Mouse (Mus musculus) midbrain, postnatal 0 days (tissue): ENCODE data around the gene Tmem242. TPM values are rescaled to one million over a fixed set of nuclear protein-coding genes. Genes with fewer than 3 reads are reported as not detected.

Experiments used
- ATAC-seq: fragments of 200-750 bp; cut with Nextera tagmentation; 2 replicates; pipeline ENCODE4 v1.8.0; 2017; ENCODE audit warnings: moderate number of reproducible peaks, mild to moderate bottlenecking, moderate TSS enrichment, moderate library complexity; ENCODE audit not compliant: low FRiP score
- DNase-seq: peaks from one replicate; pipeline ENCODE4 v3.0.0-alpha.2; 2015; ENCODE audit warnings: low spot score
- H3K27ac ChIP-seq: fragments of 300-500 bp; sonication (generic); 2 replicates; pipeline ENCODE4 v1.5.1; 2014; ENCODE audit warnings: low read depth, mild to moderate bottlenecking, low read length, mixed read lengths
- H3K27me3 ChIP-seq: fragments of 300-500 bp; sonication (generic); 2 replicates; pipeline ENCODE4 v1.6.1; 2014; ENCODE audit warnings: low read length, control low read depth, mixed read lengths; ENCODE audit not compliant: insufficient read depth
- H3K36me3 ChIP-seq: fragments of 300-500 bp; sonication (generic); 2 replicates; pipeline ENCODE4 v1.6.1; 2014; ENCODE audit warnings: low read length, control low read depth, mixed read lengths; ENCODE audit not compliant: insufficient read depth
- H3K4me1 ChIP-seq: fragments of 300-500 bp; sonication (generic); 2 replicates; pipeline ENCODE4 v1.6.1; 2014; ENCODE audit warnings: mild to moderate bottlenecking, control low read depth, antibody characterized with exemption, low read length, mixed read lengths; ENCODE audit not compliant: insufficient read depth
- H3K4me2 ChIP-seq: fragments of 300-500 bp; sonication (generic); 2 replicates; pipeline ENCODE4 v1.6.1; 2014; ENCODE audit warnings: low read depth, mild to moderate bottlenecking, low read length, mixed read lengths; ENCODE audit not compliant: poor library complexity, severe bottlenecking
- H3K4me3 ChIP-seq: fragments of 300-500 bp; sonication (generic); 2 replicates; pipeline ENCODE4 v1.5.1; 2014; ENCODE audit warnings: low read depth, mild to moderate bottlenecking, low read length, moderate library complexity
- H3K9ac ChIP-seq: fragments of 300-500 bp; sonication (generic); replicated peaks from 2 replicates; pipeline ENCODE4 v1.6.1; 2014; ENCODE audit warnings: mild to moderate bottlenecking, low read length, moderate library complexity, mixed read lengths; ENCODE audit not compliant: poor library complexity, severe bottlenecking
- H3K9me3 ChIP-seq: fragments of 300-500 bp; sonication (generic); 2 replicates; pipeline ENCODE4 v1.6.1; 2016; ENCODE audit warnings: low read length, control low read depth
- CTCF ChIP-seq: IDR thresholded peaks from 2 replicates; pipeline ENCODE4 v1.5.1; 2016; ENCODE audit warnings: antibody characterized with exemption, mild to moderate bottlenecking
- WGBS: fragments of 180-500 bp; shearing (Covaris S2); extraction: QIAGEN DNeasy Blood & Tissue Kit; methylation state at CpG from one replicate; pipeline ENCODE4 v1.1.7; 2014; 5-methylcytosine and 5-hydroxymethylcytosine counted together
- polyA plus RNA-seq: library from polyadenylated mRNA; unstranded; fragments of >200 nt; fragmentation: Nextera tagmentation; extraction: Ambion mirVana; gene quantifications from 2 replicates; pipeline ENCODE4 v1.2.1, GENCODE M21; 2015
- total RNA-seq: library from RNA; depleted of rRNA; stranded (reverse); fragments of >200 nt; gene quantifications from 2 replicates; pipeline ENCODE4 v1.2.3, GENCODE M21; 2014

The Tmem242 gene
- total and polyA plus RNA-seq, 2 experiments from 2014 or later: 61.4 to 129 TPM

GRCm38 (mm10) chr17:5472268-5472667 is 32.2 kb upstream of the Tmem242 start:
- no peaks in the 10 kb centered on the region for H3K27me3 ChIP-seq
- 47% methylated on average over 3 of the region's 3 CpGs for whole genome bisulfite sequencing
- H3K9me3 ChIP-seq: no peaks in the 10 kb centered on the region
- DNase-seq (no peak), ATAC-seq (no peak)
- TF ChIP-seq CTCF: no peak
- H3K27ac ChIP-seq: no peak overlapping the region
- H3K4me3 ChIP-seq: no peak overlapping the region
- H3K9ac ChIP-seq: no peak overlapping the region
- H3K4me1 ChIP-seq: no peaks in the 10 kb centered on the region
- H3K36me3 ChIP-seq: no peaks in the 10 kb centered on the region
- H3K4me2 ChIP-seq: no peak overlapping the region

- H3K9me3 ChIP-seq: no peaks in the 10 kb centered on the region
- no peak for ATAC-seq
Measured at GRCm38 (mm10) chr17:5467177-5467576, 27.1 kb upstream of the Tmem242 start.

GRCm38 (mm10) chr17:5466736-5467135 is 26.7 kb upstream of the Tmem242 start:
- 76% methylated on average over 8 of the region's 8 CpGs for WGBS
- TF ChIP-seq CTCF: no peak
- Histone ChIP-seq H3K4me3 (no peak overlapping the region), H3K9me3 (no peaks in the 10 kb centered on the region), H3K36me3 (no peaks in the 10 kb centered on the region), H3K27me3 (no peaks in the 10 kb centered on the region), H3K4me2 (no peak overlapping the region), H3K4me1 (no peaks in the 10 kb centered on the region), H3K9ac (no peak overlapping the region), H3K27ac (no peak overlapping the region)
- no peak for DNase-seq
- ATAC-seq: no peak

More at GRCm38 (mm10) chr17:5467177-5467576, 27.1 kb upstream of the Tmem242 start:
- no peak overlapping the region for H3K27ac ChIP-seq
- peak; percentile 4 for DNase-seq
- H3K9ac ChIP-seq: no peak overlapping the region
- 50% methylated on average over 4 of the region's 4 CpGs for WGBS
- no peaks in the 10 kb centered on the region for H3K36me3 ChIP-seq
- H3K27me3 ChIP-seq: no peaks in the 10 kb centered on the region
- H3K4me1 ChIP-seq: no peaks in the 10 kb centered on the region
- no peak overlapping the region for H3K4me2 ChIP-seq
- peak; percentile 19; the same call in 1 of the 2 replicates for TF ChIP-seq CTCF
- H3K4me3 ChIP-seq: no peak overlapping the region

GRCm38 (mm10) chr17:5463912-5464311 is 23.9 kb upstream of the Tmem242 start:
- no peak for ATAC-seq
- Histone ChIP-seq H3K4me2 (no peak overlapping the region), H3K4me1 (no peaks in the 10 kb centered on the region), H3K27ac (no peak overlapping the region), H3K9me3 (no peaks in the 10 kb centered on the region), H3K27me3 (no peaks in the 10 kb centered on the region), H3K9ac (no peak overlapping the region), H3K4me3 (no peak overlapping the region), H3K36me3 (no peaks in the 10 kb centered on the region)
- WGBS: 91% methylated on average over 2 of the region's 2 CpGs
- DNase-seq: no peak
- no peak for TF ChIP-seq CTCF

GRCm38 (mm10) chr17:5453657-5454056 is 13.6 kb upstream of the Tmem242 start:
- ATAC-seq: no peak
- H3K4me3 ChIP-seq: no peak overlapping the region

GRCm38 (mm10) chr17:5443751-5444150 is 3.7 kb upstream of the Tmem242 start:
- Histone ChIP-seq H3K4me2 (no peak overlapping the region), H3K36me3 (no peaks in the 10 kb centered on the region), H3K27ac (no peak overlapping the region), H3K27me3 (no peaks in the 10 kb centered on the region), H3K9ac (no peak overlapping the region), H3K4me1 (no peaks in the 10 kb centered on the region), H3K4me3 (no peak overlapping the region), H3K9me3 (no peaks in the 10 kb centered on the region)
- no peak for TF ChIP-seq CTCF
- DNase-seq (no peak), ATAC-seq (no peak)
- 57% methylated on average over 5 of the region's 5 CpGs for WGBS

More at GRCm38 (mm10) chr17:5453657-5454056, 13.6 kb upstream of the Tmem242 start:
- Histone ChIP-seq H3K9me3 (no peaks in the 10 kb centered on the region), H3K36me3 (no peaks in the 10 kb centered on the region), H3K4me2 (no peak overlapping the region), H3K9ac (no peak overlapping the region), H3K27me3 (0 out of 2 replicates have a peak, but pooled peaks cover 3% of the 10 kb centered on the region), H3K4me1 (no peaks in the 10 kb centered on the region), H3K27ac (no peak overlapping the region)
- TF ChIP-seq CTCF: no peak
- peak; percentile 11 for DNase-seq
- 76% methylated on average over 4 of the region's 4 CpGs for WGBS
